Mouse (Mus musculus) forebrain, embryonic 16.5 days (tissue): ENCODE measurements around the gene Farp1. TPM values are rescaled to one million over a fixed set of nuclear protein-coding genes. Genes with fewer than 3 reads are reported as not detected.
"Not testable (repeated sequence)": the region's sequence is repeated elsewhere in the genome, so short reads cannot be mapped to it uniquely, and the experiment has no call there.

Source experiments
- ATAC-seq: fragments of 200-750 bp; cut with Nextera tagmentation; 2 replicates; pipeline ENCODE4 v1.8.0; 2017; ENCODE audit warnings: mild to moderate bottlenecking, moderate library complexity
- H3K27ac ChIP-seq: fragments of 300-500 bp; sonication (generic); 2 replicates; pipeline ENCODE4 v1.5.1; 2014; ENCODE audit warnings: low read length, control low read depth
- H3K27me3 ChIP-seq: fragments of 300-500 bp; sonication (generic); replicated peaks from 2 replicates; pipeline ENCODE4 v1.6.1; 2014; ENCODE audit warnings: low read length; ENCODE audit not compliant: control insufficient read depth, insufficient read depth
- H3K36me3 ChIP-seq: fragments of 300-500 bp; sonication (generic); 2 replicates; pipeline ENCODE4 v1.6.1; 2014; ENCODE audit not compliant: control insufficient read depth, insufficient read depth
- H3K4me1 ChIP-seq: fragments of 300-500 bp; sonication (generic); replicated peaks from 2 replicates; pipeline ENCODE4 v1.6.1; 2014; ENCODE audit warnings: low read length; ENCODE audit not compliant: control insufficient read depth, insufficient read depth
- H3K4me2 ChIP-seq: fragments of 300-500 bp; sonication (generic); 2 replicates; pipeline ENCODE4 v1.6.1; 2014; ENCODE audit warnings: mild to moderate bottlenecking, low read length, control low read depth
- H3K4me3 ChIP-seq: fragments of 300-500 bp; sonication (generic); replicated peaks from 2 replicates; pipeline ENCODE4 v1.5.1; 2014; ENCODE audit warnings: mild to moderate bottlenecking, low read length, control low read depth
- H3K9ac ChIP-seq: fragments of 300-500 bp; sonication (generic); replicated peaks from 2 replicates; pipeline ENCODE4 v1.6.1; 2014; ENCODE audit warnings: low read depth, low read length, control low read depth
- H3K9me3 ChIP-seq: fragments of 300-500 bp; sonication (generic); 2 replicates; pipeline ENCODE4 v1.6.1; 2016; ENCODE audit warnings: low read length; ENCODE audit not compliant: control insufficient read depth
- WGBS: fragments of 180-500 bp; shearing (Covaris S2); extraction: QIAGEN DNeasy Blood & Tissue Kit; methylation state at CpG from one replicate; pipeline ENCODE4 v1.1.7; 2014; 5-methylcytosine and 5-hydroxymethylcytosine counted together
- polyA plus RNA-seq: library from polyadenylated mRNA; unstranded; fragments of >200 nt; fragmentation: Nextera tagmentation; extraction: Ambion mirVana; gene quantifications from 2 replicates; pipeline ENCODE4 v1.2.1, GENCODE M21; 2015

Gene Farp1
- polyA plus RNA-seq, 1 experiment from 2014 or later: 43.6 TPM

- H3K4me2 ChIP-seq: no peak overlapping the region
Observed at GRCm38 (mm10) chr14:121122852-121123251, 87.9 kb downstream of the Farp1 start.

GRCm38 (mm10) chr14:121124409-121125010, 89.5 kb downstream of the Farp1 start:
- no peak for ATAC-seq
- Histone ChIP-seq H3K36me3 (no peaks in the 10 kb centered on the region), H3K4me2 (no peak overlapping the region), H3K4me3 (no peak overlapping the region), H3K4me1 (peaks cover 9% of the 10 kb centered on the region), H3K9ac (no peak overlapping the region), H3K9me3 (no peaks in the 10 kb centered on the region), H3K27ac (no peak overlapping the region), H3K27me3 (no peaks in the 10 kb centered on the region)
- 91% methylated on average over 8 of the region's 8 CpGs for WGBS

More at GRCm38 (mm10) chr14:121122852-121123251, 87.9 kb downstream of the Farp1 start:
- H3K9me3 ChIP-seq: no peaks in the 10 kb centered on the region
- ATAC-seq: no peak
- H3K9ac ChIP-seq: no peak overlapping the region
- H3K27me3 ChIP-seq: no peaks in the 10 kb centered on the region
- H3K4me3 ChIP-seq: no peak overlapping the region
- H3K36me3 ChIP-seq: no peaks in the 10 kb centered on the region
- no peak overlapping the region for H3K27ac ChIP-seq
- H3K4me1 ChIP-seq: 0 out of 2 replicates have a peak, but pooled peaks cover 2% of the 10 kb centered on the region
- WGBS: 17% methylated on average over 2 of the region's 2 CpGs

- Histone ChIP-seq H3K9ac (no peak overlapping the region), H3K4me2 (no peak overlapping the region), H3K36me3 (no peaks in the 10 kb centered on the region), H3K27ac (no peak overlapping the region), H3K4me1 (peaks cover 10% of the 10 kb centered on the region), H3K27me3 (no peaks in the 10 kb centered on the region), H3K9me3 (no peaks in the 10 kb centered on the region), H3K4me3 (no peak overlapping the region)
- WGBS: 92% methylated on average over 3 of the region's 3 CpGs
- ATAC-seq: no peak
Observed at GRCm38 (mm10) chr14:121125651-121126050, 90.7 kb downstream of the Farp1 start.

- Histone ChIP-seq H3K36me3 (no peaks in the 10 kb centered on the region), H3K9ac (no peak overlapping the region), H3K27me3 (no peaks in the 10 kb centered on the region), H3K4me2 (no peak overlapping the region), H3K4me1 (peaks cover 10% of the 10 kb centered on the region), H3K27ac (no peak overlapping the region), H3K9me3 (no peaks in the 10 kb centered on the region), H3K4me3 (no peak overlapping the region)
- ATAC-seq: no peak
- 59% methylated on average over 4 of the region's 4 CpGs for WGBS
Observed at GRCm38 (mm10) chr14:121126291-121126690, 91.3 kb downstream of the Farp1 start.

GRCm38 (mm10) chr14:121128858-121129800, 94.1 kb downstream of the Farp1 start:
- Histone ChIP-seq H3K4me3 (no peak overlapping the region), H3K4me2 (no peak overlapping the region), H3K27ac (no peak overlapping the region), H3K9ac (no peak overlapping the region), H3K9me3 (no peaks in the 10 kb centered on the region), H3K27me3 (no peaks in the 10 kb centered on the region), H3K36me3 (no peaks in the 10 kb centered on the region), H3K4me1 (peaks cover 12% of the 10 kb centered on the region)
- 28% methylated on average over 19 of the region's 20 CpGs for WGBS
- ATAC-seq: no peak

- 100% methylated on average over 1 of the region's 1 CpGs for WGBS
- not testable (repeated sequence) for H3K9me3 ChIP-seq, H3K4me3 ChIP-seq, H3K27me3 ChIP-seq, H3K27ac ChIP-seq, ATAC-seq, H3K9ac ChIP-seq, H3K36me3 ChIP-seq, H3K4me2 ChIP-seq
- H3K4me1 ChIP-seq: peaks cover 12% of the 10 kb centered on the region
Observed at GRCm38 (mm10) chr14:121130351-121130750, 95.4 kb downstream of the Farp1 start.

- ATAC-seq: no peak
- Histone ChIP-seq H3K9ac (no peak overlapping the region), H3K27me3 (no peaks in the 10 kb centered on the region), H3K27ac (no peak overlapping the region), H3K4me2 (no peak overlapping the region), H3K4me1 (peaks cover 10% of the 10 kb centered on the region), H3K36me3 (no peaks in the 10 kb centered on the region), H3K4me3 (no peak overlapping the region), H3K9me3 (no peaks in the 10 kb centered on the region)
- WGBS: 60% methylated on average over 3 of the region's 3 CpGs
Observed at GRCm38 (mm10) chr14:121134414-121134813, 99.4 kb downstream of the Farp1 start.

GRCm38 (mm10) chr14:121143831-121144455, 108.9 kb downstream of the Farp1 start:
- no peak for ATAC-seq
- no peaks in the 10 kb centered on the region for H3K9me3 ChIP-seq
- H3K27ac ChIP-seq: no peak overlapping the region
- no peak overlapping the region for H3K4me3 ChIP-seq
- peaks cover 15% of the 10 kb centered on the region for H3K4me1 ChIP-seq
- 89% methylated on average over 7 of the region's 7 CpGs for WGBS
- no peaks in the 10 kb centered on the region for H3K36me3 ChIP-seq
- H3K27me3 ChIP-seq: no peaks in the 10 kb centered on the region
- no peak overlapping the region for H3K9ac ChIP-seq
- H3K4me2 ChIP-seq: no peak overlapping the region

- Histone ChIP-seq H3K9ac (no peak overlapping the region), H3K27me3 (no peaks in the 10 kb centered on the region), H3K27ac (no peak overlapping the region), H3K4me3 (no peak overlapping the region), H3K36me3 (no peaks in the 10 kb centered on the region), H3K9me3 (no peaks in the 10 kb centered on the region), H3K4me1 (peaks cover 15% of the 10 kb centered on the region), H3K4me2 (no peak overlapping the region)
- ATAC-seq: no peak
- WGBS: 74% methylated on average over 2 of the region's 2 CpGs
Observed at GRCm38 (mm10) chr14:121144496-121144895, 109.5 kb downstream of the Farp1 start.
